Mouse (Mus musculus) liver, embryonic 14.5 days (tissue): ENCODE measurements at regions not wholly inside any gene's neighbourhood (a gene's known extent, or its start where the extent isn't known, plus 50 kb on each side); places are given as distances from the start of the nearest gene placed in this dataset.

Experiments used
- CTCF ChIP-seq: IDR thresholded peaks from 2 replicates; pipeline ENCODE4 v1.5.1; 2016; ENCODE audit warnings: antibody characterized with exemption, low read depth, control low read depth
- EP300 ChIP-seq: IDR thresholded peaks from 2 replicates; pipeline ENCODE4 v1.6.1; 2016; ENCODE audit warnings: antibody characterized with exemption, low read depth

- TF ChIP-seq CTCF, result no peak
- TF ChIP-seq EP300, result no peak
Measured at GRCm38 (mm10) chr7:40352306-40352705, 545.8 kb upstream of the Vstm2b start.
